Mouse (Mus musculus): ENCODE measurements at regions not wholly inside any gene's neighbourhood (a gene's known extent, or its start where the extent isn't known, plus 50 kb on each side); places are given as distances from the start of the nearest gene placed in this dataset.
"Not testable (repeated sequence)": the region's sequence is repeated elsewhere in the genome, so short reads cannot be mapped to it uniquely, and the experiment has no call there.

GRCm38 (mm10) chr11:40510325-40511239 is 184.4 kb downstream of the Mat2b start:
- DNase-seq (ENCODE audit: low read depth) = no peak

- no peak for DNase-seq (ENCODE audit: low read depth)
Observed at GRCm38 (mm10) chr11:40491599-40491998, 203.4 kb downstream of the Mat2b start.

DNA sequence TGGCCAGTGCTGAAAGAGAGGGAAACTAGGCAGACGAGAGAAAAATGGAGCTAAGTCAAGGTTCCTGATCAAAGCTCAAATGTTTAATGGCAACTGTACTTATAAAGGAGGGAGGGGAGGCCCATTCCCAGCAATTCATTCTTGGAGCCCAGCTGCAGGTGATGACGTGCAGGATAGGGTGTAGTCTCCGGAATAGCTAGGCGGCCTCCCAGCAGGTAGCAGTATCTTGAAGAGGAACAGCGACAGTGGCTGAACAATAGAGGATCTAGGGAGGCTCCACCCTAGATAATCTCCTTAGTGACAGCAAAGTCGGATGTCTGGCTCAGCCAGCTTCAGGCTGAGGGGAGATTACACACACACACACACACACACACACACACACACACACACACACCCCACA is 216.8 kb downstream of the Mat2b start:
- DNase-seq (ENCODE audit: low read depth) = not testable (repeated sequence)

GRCm38 (mm10) chr11:40477294-40477693 is 217.7 kb downstream of the Mat2b start:
- DNase-seq (ENCODE audit: low read depth) = no peak

DNA sequence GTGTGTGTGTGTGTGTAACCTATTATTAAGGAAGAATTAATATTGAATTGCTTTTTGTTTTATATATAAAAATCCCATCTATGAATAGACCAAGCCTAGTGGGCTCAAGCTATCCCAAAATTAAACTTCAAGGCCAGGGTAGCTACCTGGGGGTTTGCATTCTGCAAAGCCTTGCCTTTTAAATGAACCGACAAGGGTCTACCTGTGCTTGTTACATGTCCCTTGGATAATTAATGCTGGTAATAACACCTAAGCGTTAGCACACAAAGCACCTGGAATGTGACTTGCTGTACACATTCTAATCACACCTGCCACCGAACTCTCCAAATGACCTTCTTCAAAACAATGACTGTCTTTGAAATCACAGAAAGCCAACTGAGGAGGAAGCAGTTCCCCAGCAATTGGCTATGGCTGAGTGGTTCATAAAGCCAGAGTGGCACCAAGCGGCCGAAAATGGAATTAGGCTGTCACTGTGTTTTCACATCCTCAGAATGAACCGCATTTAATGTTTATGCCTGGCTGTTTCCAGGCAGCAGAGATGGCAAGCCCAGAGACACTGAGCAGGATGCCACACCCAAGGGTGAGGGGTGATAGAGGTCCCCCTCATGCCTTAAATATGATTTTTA is 225.8 kb downstream of the Mat2b start:
- no peak for DNase-seq (ENCODE audit: low read depth)

DNA sequence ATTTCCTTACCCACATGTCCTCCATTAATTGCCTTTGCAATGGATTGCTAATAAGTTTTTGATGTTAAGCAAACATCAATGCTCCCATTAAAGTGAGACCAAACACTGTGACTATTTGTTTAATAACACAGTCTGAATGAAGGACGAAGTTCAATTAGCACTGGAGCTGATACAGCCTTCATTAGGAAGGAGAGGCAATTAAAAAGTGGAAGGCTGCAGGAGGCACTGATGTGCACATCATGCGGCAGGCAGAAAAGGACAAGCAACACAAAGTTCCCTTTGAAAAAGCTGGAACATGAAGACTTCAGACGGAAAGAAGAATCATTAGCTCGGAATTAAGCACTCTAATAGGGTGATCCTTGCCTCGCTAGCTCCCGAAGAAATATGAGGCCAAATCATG is 238.4 kb downstream of the Mat2b start:
- DNase-seq (ENCODE audit: low read depth) = no peak

- DNase-seq (ENCODE audit: low read depth) = not testable (repeated sequence)
Observed at GRCm38 (mm10) chr11:40454994-40455393, 240.0 kb downstream of the Mat2b start.

GRCm38 (mm10) chr11:40446846-40447245 is 248.2 kb downstream of the Mat2b start:
- DNase-seq (ENCODE audit: low read depth) = no peak

DNA sequence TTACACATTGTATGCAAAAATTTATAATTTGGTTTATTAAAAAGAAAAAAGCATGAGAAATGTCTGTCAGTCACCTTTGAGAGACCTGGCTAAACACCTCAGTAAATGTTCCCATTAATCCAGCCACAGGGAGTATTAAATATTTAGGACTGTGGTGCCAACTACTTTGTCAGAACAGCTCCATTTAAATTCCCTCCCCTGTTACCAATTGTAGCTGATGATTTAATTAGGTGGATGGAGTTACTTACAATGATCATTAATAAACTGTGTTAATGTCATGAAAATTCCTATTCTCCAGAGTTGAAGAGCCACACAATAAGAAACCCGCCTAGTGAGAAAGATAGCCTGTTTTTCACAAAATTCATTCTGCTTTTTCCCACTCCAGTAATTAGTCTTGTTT is 261.0 kb downstream of the Mat2b start:
- DNase-seq (ENCODE audit: low read depth) = no peak

DNA sequence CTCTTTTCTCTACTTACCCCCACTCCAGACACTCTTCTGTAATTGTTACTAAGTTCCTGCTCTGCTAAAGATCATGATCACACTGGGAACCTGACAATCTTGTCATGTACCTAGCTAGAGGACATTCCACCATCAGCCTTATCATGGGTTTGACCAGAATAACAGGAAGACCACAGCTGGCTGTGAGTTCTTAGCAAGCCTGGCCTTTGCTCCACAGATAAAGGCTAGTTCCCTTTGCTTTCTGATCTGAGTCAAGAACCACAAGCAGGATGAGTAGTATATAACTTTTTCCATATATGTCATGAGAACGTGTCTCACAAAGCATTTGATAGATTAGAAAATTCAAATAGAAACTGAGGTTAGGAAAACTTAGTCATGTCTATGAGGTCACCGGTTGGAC is 266.1 kb downstream of the Mat2b start:
- DNase-seq (ENCODE audit: low read depth) = no peak

GRCm38 (mm10) chr11:40424316-40424715 is 270.7 kb downstream of the Mat2b start:
- DNase-seq (ENCODE audit: low read depth) = no peak

- DNase-seq (ENCODE audit: low read depth) = no peak
Observed at GRCm38 (mm10) chr11:40407571-40407970, 287.4 kb downstream of the Mat2b start.

- DNase-seq (ENCODE audit: low read depth) = no peak
Observed at GRCm38 (mm10) chr11:40402249-40402648, 292.8 kb downstream of the Mat2b start.

DNA sequence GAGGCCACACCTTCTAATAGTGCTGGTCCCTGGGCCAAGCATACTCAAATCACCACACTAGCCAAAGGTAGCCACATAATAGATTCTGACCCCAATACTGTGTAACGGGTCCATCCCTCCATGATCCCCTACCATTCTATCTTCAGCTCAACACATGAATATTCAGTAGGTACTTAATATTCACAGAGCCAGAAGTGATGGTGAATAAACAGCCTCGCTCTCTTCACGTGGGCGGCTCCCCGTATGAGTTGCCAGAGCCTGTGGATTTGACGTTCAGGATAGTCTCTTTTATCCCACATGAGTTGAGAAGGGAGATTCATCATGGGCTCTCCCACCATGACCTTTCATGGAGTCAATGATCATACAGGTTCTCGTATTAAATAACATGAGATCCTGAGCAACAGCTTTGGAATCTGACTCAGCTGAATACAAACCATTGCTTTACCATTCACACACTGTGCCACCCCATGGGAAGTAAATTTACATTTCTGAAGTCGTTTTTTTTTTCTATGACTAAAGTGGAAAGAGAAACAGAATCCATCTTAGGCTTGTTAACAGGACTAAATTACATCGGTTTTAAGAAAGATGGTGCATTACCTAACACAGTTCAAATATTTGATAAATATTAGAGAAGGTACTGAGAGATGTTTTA is 297.4 kb downstream of the Mat2b start:
- no peak for DNase-seq (ENCODE audit: low read depth)

DNA sequence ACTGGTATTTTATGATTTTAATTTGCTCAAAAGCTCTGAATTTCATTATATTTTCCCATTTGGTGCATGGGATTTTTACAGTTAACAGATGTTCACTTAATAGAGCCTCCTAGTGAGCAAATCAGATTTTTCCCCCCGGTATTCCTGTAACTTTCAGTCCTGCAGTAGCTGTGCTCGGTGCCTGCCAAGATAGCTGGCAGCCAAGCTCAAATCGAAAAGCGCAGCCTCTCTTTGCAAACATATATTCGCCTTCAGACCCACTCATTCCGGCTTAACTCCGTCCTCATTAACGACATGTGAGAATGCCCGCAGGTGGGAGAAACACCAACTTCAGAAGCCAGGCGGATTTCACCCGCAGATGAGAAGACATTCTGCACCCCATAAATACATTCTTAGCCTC is 299.7 kb downstream of the Mat2b start:
- DNase-seq (ENCODE audit: low read depth) = no peak

- no peak for DNase-seq (ENCODE audit: low read depth)
Observed at GRCm38 (mm10) chr11:40394864-40395266, 300.1 kb downstream of the Mat2b start.

DNA sequence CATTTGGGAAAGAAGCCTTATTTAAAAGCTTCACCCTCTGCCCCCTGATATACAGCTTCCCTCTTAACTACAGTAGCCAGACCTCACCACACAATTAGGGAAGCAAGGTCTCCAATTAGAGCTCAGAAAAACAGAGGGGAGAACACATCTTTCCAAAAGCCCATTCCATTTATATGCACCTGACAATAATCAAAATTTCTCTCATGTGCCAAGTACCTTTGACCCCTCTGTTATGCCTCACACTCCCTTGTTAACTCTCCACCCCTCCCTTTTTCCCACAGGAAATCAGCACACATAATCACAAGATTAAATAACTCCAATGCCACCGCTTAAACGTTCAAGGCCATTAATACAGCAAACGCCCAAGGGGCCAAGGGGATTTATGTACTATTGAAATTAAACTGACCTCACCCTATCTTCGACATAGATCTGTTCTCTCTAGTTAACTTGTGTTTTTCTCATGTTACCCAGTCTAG is 300.7 kb downstream of the Mat2b start:
- no peak for DNase-seq (ENCODE audit: low read depth)

- DNase-seq (ENCODE audit: low read depth) = no peak
Observed at GRCm38 (mm10) chr11:40380696-40381095, 314.3 kb downstream of the Mat2b start.

- DNase-seq (ENCODE audit: low read depth) = no peak
Observed at GRCm38 (mm10) chr11:40371696-40372095, 323.3 kb downstream of the Mat2b start.

- no peak for DNase-seq (ENCODE audit: low read depth)
Observed at GRCm38 (mm10) chr11:40366573-40366972, 328.4 kb downstream of the Mat2b start.

GRCm38 (mm10) chr11:40362530-40363185 is 332.3 kb downstream of the Mat2b start:
- DNase-seq (ENCODE audit: low read depth) = no peak
